Mouse (Mus musculus) hindbrain, postnatal 0 days (tissue): ENCODE measurements at regions not wholly inside any gene's neighbourhood (a gene's known extent, or its start where the extent isn't known, plus 50 kb on each side); places are given as distances from the start of the nearest gene placed in this dataset.

Source experiments
- ATAC-seq: fragments of 200-750 bp; cut with Nextera tagmentation; 2 replicates; pipeline ENCODE4 v1.8.0; 2017; ENCODE audit warnings: mild to moderate bottlenecking, moderate TSS enrichment, moderate library complexity
- DNase-seq: peaks from one replicate; pipeline ENCODE4 v3.0.0-alpha.2; 2015; ENCODE audit warnings: low spot score
- H3K27ac ChIP-seq: fragments of 300-500 bp; sonication (generic); 2 replicates; pipeline ENCODE4 v1.5.1; 2014; ENCODE audit warnings: mild to moderate bottlenecking
- H3K27me3 ChIP-seq: fragments of 300-500 bp; sonication (generic); 2 replicates; pipeline ENCODE4 v1.6.1; 2014; ENCODE audit warnings: low read length, mixed read lengths; ENCODE audit not compliant: insufficient read depth
- H3K36me3 ChIP-seq: fragments of 300-500 bp; sonication (generic); 2 replicates; pipeline ENCODE4 v1.6.1; 2014; ENCODE audit warnings: low read length, mixed read lengths; ENCODE audit not compliant: insufficient read depth
- H3K4me1 ChIP-seq: fragments of 300-500 bp; sonication (generic); 2 replicates; pipeline ENCODE4 v1.6.1; 2014; ENCODE audit warnings: antibody characterized with exemption, low read length, mixed read lengths; ENCODE audit not compliant: insufficient read depth
- H3K4me2 ChIP-seq: fragments of 300-500 bp; sonication (generic); 2 replicates; pipeline ENCODE4 v1.6.1; 2014; ENCODE audit warnings: low read depth, mild to moderate bottlenecking, low read length, moderate library complexity, mixed read lengths
- H3K4me3 ChIP-seq: fragments of 300-500 bp; sonication (generic); 2 replicates; pipeline ENCODE4 v1.5.1; 2014; ENCODE audit warnings: low read length
- H3K9ac ChIP-seq: fragments of 300-500 bp; sonication (generic); replicated peaks from 2 replicates; pipeline ENCODE4 v1.6.1; 2014; ENCODE audit warnings: mild to moderate bottlenecking, low read length, moderate library complexity, mixed read lengths
- H3K9me3 ChIP-seq: fragments of 300-500 bp; sonication (generic); 2 replicates; pipeline ENCODE4 v1.6.1; 2016; ENCODE audit warnings: low read length, mixed read lengths
- CTCF ChIP-seq: IDR thresholded peaks from 2 replicates; pipeline ENCODE4 v1.5.1; 2016; ENCODE audit warnings: antibody characterized with exemption, control low read depth, low read depth
- WGBS: fragments of 180-500 bp; shearing (Covaris S2); extraction: QIAGEN DNeasy Blood & Tissue Kit; methylation state at CpG from one replicate; pipeline ENCODE4 v1.1.7; 2014; 5-methylcytosine and 5-hydroxymethylcytosine counted together

GRCm38 (mm10) chr12:33775563-33776468, 152.4 kb upstream of the Ferd3l start:
- Histone ChIP-seq H3K36me3 (no peaks in the 10 kb centered on the region), H3K27ac (no peak overlapping the region), H3K4me3 (no peak overlapping the region), H3K4me2 (no peak overlapping the region), H3K4me1 (no peaks in the 10 kb centered on the region), H3K27me3 (no peaks in the 10 kb centered on the region), H3K9me3 (no peaks in the 10 kb centered on the region), H3K9ac (no peak overlapping the region)
- ATAC-seq (no peak), DNase-seq (no peak)
- no peak for TF ChIP-seq CTCF
- WGBS = 55% methylated on average over 5 of the region's 5 CpGs

- H3K4me2 ChIP-seq = no peak overlapping the region
- 41% methylated on average over 4 of the region's 4 CpGs for WGBS
- no peaks in the 10 kb centered on the region for H3K9me3 ChIP-seq
- no peak overlapping the region for H3K4me3 ChIP-seq
- H3K9ac ChIP-seq = no peak overlapping the region
- no peaks in the 10 kb centered on the region for H3K27me3 ChIP-seq
- H3K4me1 ChIP-seq = no peaks in the 10 kb centered on the region
- H3K36me3 ChIP-seq = no peaks in the 10 kb centered on the region
- TF ChIP-seq CTCF = no peak
- DNase-seq (no peak), ATAC-seq (no peak)
- no peak overlapping the region for H3K27ac ChIP-seq
Measured at GRCm38 (mm10) chr12:33778477-33778876, 149.7 kb upstream of the Ferd3l start.

- no peak for DNase-seq
- Histone ChIP-seq H3K4me1 (no peaks in the 10 kb centered on the region), H3K4me3 (no peak overlapping the region), H3K27me3 (no peaks in the 10 kb centered on the region), H3K27ac (no peak overlapping the region), H3K9ac (no peak overlapping the region), H3K9me3 (no peaks in the 10 kb centered on the region), H3K36me3 (no peaks in the 10 kb centered on the region), H3K4me2 (no peak overlapping the region)
- no peak for ATAC-seq
- WGBS = 87% methylated on average over 2 of the region's 2 CpGs
- TF ChIP-seq CTCF = no peak
Measured at GRCm38 (mm10) chr12:33779898-33780297, 148.3 kb upstream of the Ferd3l start.

GRCm38 (mm10) chr12:33804206-33804791, 123.9 kb upstream of the Ferd3l start:
- no peak overlapping the region for H3K27ac ChIP-seq
- no peak overlapping the region for H3K4me2 ChIP-seq
- H3K4me1 ChIP-seq = no peaks in the 10 kb centered on the region
- TF ChIP-seq CTCF = no peak
- H3K9ac ChIP-seq = no peak overlapping the region
- H3K27me3 ChIP-seq = no peaks in the 10 kb centered on the region
- 83% methylated on average over 10 of the region's 10 CpGs for WGBS
- H3K4me3 ChIP-seq = no peak overlapping the region
- H3K36me3 ChIP-seq = no peaks in the 10 kb centered on the region
- ATAC-seq (no peak), DNase-seq (no peak)
- no peaks in the 10 kb centered on the region for H3K9me3 ChIP-seq

- ATAC-seq = no peak
- no peak for DNase-seq
- H3K4me2 ChIP-seq = no peak overlapping the region
Measured at GRCm38 (mm10) chr12:33825571-33825970, 102.7 kb upstream of the Ferd3l start.

GRCm38 (mm10) chr12:33849088-33849487, 79.1 kb upstream of the Ferd3l start:
- no peak overlapping the region for H3K4me2 ChIP-seq
- DNase-seq = no peak

More at GRCm38 (mm10) chr12:33825571-33825970, 102.7 kb upstream of the Ferd3l start:
- Histone ChIP-seq H3K27me3 (no peaks in the 10 kb centered on the region), H3K9me3 (no peaks in the 10 kb centered on the region), H3K27ac (no peak overlapping the region), H3K4me3 (no peak overlapping the region), H3K9ac (no peak overlapping the region), H3K4me1 (no peaks in the 10 kb centered on the region), H3K36me3 (no peaks in the 10 kb centered on the region)
- TF ChIP-seq CTCF = no peak

GRCm38 (mm10) chr12:33851736-33852135, 76.5 kb upstream of the Ferd3l start:
- ATAC-seq (peak; percentile 63; the same call in 1 of the 2 replicates), DNase-seq (peak; percentile 54)
- 51% methylated on average over 1 of the region's 1 CpGs for WGBS
- H3K9me3 ChIP-seq = no peaks in the 10 kb centered on the region
- no peak for TF ChIP-seq CTCF
- no peaks in the 10 kb centered on the region for H3K36me3 ChIP-seq
- H3K27ac ChIP-seq = no peak overlapping the region
- no peak overlapping the region for H3K9ac ChIP-seq
- no peaks in the 10 kb centered on the region for H3K4me1 ChIP-seq
- H3K27me3 ChIP-seq = no peaks in the 10 kb centered on the region
- H3K4me2 ChIP-seq = no peak overlapping the region
- no peak overlapping the region for H3K4me3 ChIP-seq

More at GRCm38 (mm10) chr12:33849088-33849487, 79.1 kb upstream of the Ferd3l start:
- no peaks in the 10 kb centered on the region for H3K4me1 ChIP-seq
- no peak for ATAC-seq
- no peaks in the 10 kb centered on the region for H3K36me3 ChIP-seq
- no peak overlapping the region for H3K4me3 ChIP-seq
- H3K27me3 ChIP-seq = no peaks in the 10 kb centered on the region
- H3K9ac ChIP-seq = no peak overlapping the region
- H3K9me3 ChIP-seq = no peaks in the 10 kb centered on the region
- no peak overlapping the region for H3K27ac ChIP-seq
- no peak for TF ChIP-seq CTCF
